Mouse (Mus musculus) midbrain, embryonic 16.5 days (tissue): Measurements from ENCODE around the gene Rbx1. TPM values are rescaled to one million over a fixed set of nuclear protein-coding genes. Genes with fewer than 3 reads are reported as not detected.
"Not testable (repeated sequence)": the region's sequence is repeated elsewhere in the genome, so short reads cannot be mapped to it uniquely, and the experiment has no call there.

Experiments used
- ATAC-seq: fragments of 200-750 bp; cut with Nextera tagmentation; 2 replicates; pipeline ENCODE4 v1.8.0; 2017; ENCODE audit warnings: moderate TSS enrichment
- H3K27ac ChIP-seq: fragments of 300-500 bp; sonication (generic); 2 replicates; pipeline ENCODE4 v1.5.1; 2014; ENCODE audit warnings: mild to moderate bottlenecking, low read length, mixed read lengths
- H3K27me3 ChIP-seq: fragments of 300-500 bp; sonication (generic); 2 replicates; pipeline ENCODE4 v1.6.1; 2014; ENCODE audit warnings: low read depth, low read length, mixed read lengths; ENCODE audit not compliant: control insufficient read depth, insufficient read depth
- H3K36me3 ChIP-seq: fragments of 300-500 bp; sonication (generic); 2 replicates; pipeline ENCODE4 v1.6.1; 2014; ENCODE audit warnings: mild to moderate bottlenecking, low read length, moderate library complexity, mixed read lengths; ENCODE audit not compliant: control insufficient read depth, insufficient read depth
- H3K4me1 ChIP-seq: fragments of 300-500 bp; sonication (generic); 2 replicates; pipeline ENCODE4 v1.6.1; 2014; ENCODE audit warnings: mild to moderate bottlenecking, low read length, mixed read lengths; ENCODE audit not compliant: control insufficient read depth, insufficient read depth
- H3K4me2 ChIP-seq: fragments of 300-500 bp; sonication (generic); 2 replicates; pipeline ENCODE4 v1.6.1; 2014; ENCODE audit warnings: mild to moderate bottlenecking, low read length, mixed read lengths
- H3K4me3 ChIP-seq: fragments of 300-500 bp; sonication (generic); 2 replicates; pipeline ENCODE4 v1.5.1; 2014; ENCODE audit warnings: low read depth, mild to moderate bottlenecking, low read length, moderate library complexity, mixed read lengths
- H3K9ac ChIP-seq: fragments of 300-500 bp; sonication (generic); 2 replicates; pipeline ENCODE4 v1.6.1; 2014; ENCODE audit warnings: low read depth, low read length, mixed read lengths
- H3K9me3 ChIP-seq: fragments of 300-500 bp; sonication (generic); replicated peaks from 2 replicates; pipeline ENCODE4 v1.6.1; 2014; ENCODE audit warnings: mild to moderate bottlenecking, low read length, mixed read lengths; ENCODE audit not compliant: control insufficient read depth, poor library complexity, severe bottlenecking
- WGBS: fragments of 180-500 bp; shearing (Covaris S2); extraction: QIAGEN DNeasy Blood & Tissue Kit; methylation state at CpG from one replicate; pipeline ENCODE4 v1.1.7; 2014; 5-methylcytosine and 5-hydroxymethylcytosine counted together
- polyA plus RNA-seq: library from polyadenylated mRNA; unstranded; fragments of >200 nt; fragmentation: Nextera tagmentation; extraction: Ambion mirVana; gene quantifications from 2 replicates; pipeline ENCODE4 v1.2.1, GENCODE M21; 2015

The Rbx1 gene
- 396 and 416 TPM in 2 replicates for polyA plus RNA-seq

GRCm38 (mm10) chr15:81465901-81466737 is at the start of gene Rbx1:
Gene Rbx1 (plus strand): TSS chr15:81466296.
- peak within 1 kb of the TSS; percentile 81 for H3K4me2 ChIP-seq
- 0 out of 2 replicates have a peak, but pooled peaks cover 6% of the 10 kb centered on the region for H3K36me3 ChIP-seq
- H3K27ac ChIP-seq = peak within 1 kb of the TSS; percentile 94
- ATAC-seq = peak; percentile 99
- peaks cover 15% of the 10 kb centered on the region for H3K4me1 ChIP-seq
- peak within 1 kb of the TSS; percentile 66 for H3K4me3 ChIP-seq
- peak within 1 kb of the TSS; percentile 84 for H3K9ac ChIP-seq
- H3K9me3 ChIP-seq = no peaks in the 10 kb centered on the region
- WGBS = 0% methylated on average over 47 of the region's 62 CpGs
- H3K27me3 ChIP-seq = no peaks in the 10 kb centered on the region

- peak overlapping the region; percentile 6; the same call in 1 of the 2 replicates for H3K4me3 ChIP-seq
- H3K9ac ChIP-seq = 0 out of 2 replicates have a peak overlapping the region, but pooled peaks have one; percentile 34
- not testable (repeated sequence) for H3K27ac ChIP-seq, H3K27me3 ChIP-seq, H3K36me3 ChIP-seq, H3K9me3 ChIP-seq, ATAC-seq, H3K4me1 ChIP-seq
- 6% methylated on average over 22 of the region's 22 CpGs for WGBS
- H3K4me2 ChIP-seq = peak overlapping the region; percentile 45
Observed at GRCm38 (mm10) chr15:81416763-81417310, 49.3 kb upstream of the Rbx1 start.

GRCm38 (mm10) chr15:81418065-81418464 is 48.0 kb upstream of the Rbx1 start:
- no peaks in the 10 kb centered on the region for H3K4me1 ChIP-seq
- no peaks in the 10 kb centered on the region for H3K9me3 ChIP-seq
- WGBS = 91% methylated on average over 4 of the region's 4 CpGs
- H3K4me2 ChIP-seq = no peak overlapping the region
- H3K9ac ChIP-seq = no peak overlapping the region
- H3K36me3 ChIP-seq = no peaks in the 10 kb centered on the region
- no peaks in the 10 kb centered on the region for H3K27me3 ChIP-seq
- H3K27ac ChIP-seq = no peak overlapping the region
- no peak for ATAC-seq
- H3K4me3 ChIP-seq = no peak overlapping the region

GRCm38 (mm10) chr15:81421454-81421853 is 44.6 kb upstream of the Rbx1 start:
- no peaks in the 10 kb centered on the region for H3K36me3 ChIP-seq
- H3K4me2 ChIP-seq = no peak overlapping the region

GRCm38 (mm10) chr15:81422156-81422681 is 43.9 kb upstream of the Rbx1 start:
- 59% methylated on average over 7 of the region's 7 CpGs for WGBS
- Histone ChIP-seq H3K9ac (no peak overlapping the region), H3K4me3 (no peak overlapping the region), H3K27ac (no peak overlapping the region), H3K36me3 (no peaks in the 10 kb centered on the region), H3K4me1 (no peaks in the 10 kb centered on the region), H3K27me3 (no peaks in the 10 kb centered on the region), H3K4me2 (no peak overlapping the region), H3K9me3 (no peaks in the 10 kb centered on the region)
- ATAC-seq = no peak

More at GRCm38 (mm10) chr15:81421454-81421853, 44.6 kb upstream of the Rbx1 start:
- Histone ChIP-seq H3K27ac (no peak overlapping the region; the same call in 1 of the 2 replicates), H3K9ac (no peak overlapping the region), H3K27me3 (no peaks in the 10 kb centered on the region), H3K4me3 (no peak overlapping the region), H3K4me1 (no peaks in the 10 kb centered on the region), H3K9me3 (no peaks in the 10 kb centered on the region)
- 60% methylated on average over 1 of the region's 1 CpGs for WGBS
- no peak for ATAC-seq

- Histone ChIP-seq H3K27me3 (no peaks in the 10 kb centered on the region), H3K9ac (no peak overlapping the region), H3K27ac (no peak overlapping the region), H3K4me2 (no peak overlapping the region), H3K4me3 (no peak overlapping the region), H3K4me1 (no peaks in the 10 kb centered on the region), H3K36me3 (0 out of 2 replicates have a peak, but pooled peaks cover 6% of the 10 kb centered on the region), H3K9me3 (no peaks in the 10 kb centered on the region)
- no peak for ATAC-seq
- WGBS = 81% methylated on average over 3 of the region's 3 CpGs
Observed at GRCm38 (mm10) chr15:81425311-81425710, 40.8 kb upstream of the Rbx1 start.

- Histone ChIP-seq H3K9ac (no peak overlapping the region), H3K9me3 (no peaks in the 10 kb centered on the region), H3K27ac (no peak overlapping the region), H3K27me3 (no peaks in the 10 kb centered on the region), H3K4me1 (no peaks in the 10 kb centered on the region), H3K36me3 (peaks cover 16% of the 10 kb centered on the region; the same call in 1 of the 2 replicates), H3K4me2 (no peak overlapping the region), H3K4me3 (no peak overlapping the region)
- WGBS = 94% methylated on average over 2 of the region's 2 CpGs
- ATAC-seq = no peak
Observed at GRCm38 (mm10) chr15:81427947-81428346, 38.1 kb upstream of the Rbx1 start.

- Histone ChIP-seq H3K4me3 (no peak overlapping the region), H3K4me1 (no peaks in the 10 kb centered on the region), H3K9ac (no peak overlapping the region), H3K27me3 (no peaks in the 10 kb centered on the region), H3K36me3 (peaks cover 16% of the 10 kb centered on the region; the same call in 1 of the 2 replicates), H3K9me3 (no peaks in the 10 kb centered on the region), H3K27ac (no peak overlapping the region), H3K4me2 (no peak overlapping the region)
- ATAC-seq = no peak
- 86% methylated on average over 1 of the region's 1 CpGs for WGBS
Observed at GRCm38 (mm10) chr15:81431195-81431594, 34.9 kb upstream of the Rbx1 start.

GRCm38 (mm10) chr15:81438345-81438744 is 27.8 kb upstream of the Rbx1 start:
- H3K9ac ChIP-seq = no peak overlapping the region
- H3K4me3 ChIP-seq = no peak overlapping the region
- no peak overlapping the region for H3K27ac ChIP-seq
- 97% methylated on average over 1 of the region's 1 CpGs for WGBS
- no peaks in the 10 kb centered on the region for H3K9me3 ChIP-seq
- H3K36me3 ChIP-seq = no peaks in the 10 kb centered on the region
- H3K27me3 ChIP-seq = no peaks in the 10 kb centered on the region
- H3K4me2 ChIP-seq = no peak overlapping the region
- H3K4me1 ChIP-seq = no peaks in the 10 kb centered on the region
- no peak for ATAC-seq
